Mouse (Mus musculus): Measurements from ENCODE around the gene Cope. TPM values are rescaled to one million over a fixed set of nuclear protein-coding genes. Genes with fewer than 3 reads are reported as not detected.

Gene Cope
- polyA plus RNA-seq, 3 experiments from 2014 or later, result 303 to 304 (median 304) TPM

- ATAC-seq, result no peak
These were observed 49.0 kb downstream of the Cope start for GRCm38 (mm10) chr8:70351035-70351999.

GRCm38 (mm10) chr8:70352000-70352384 is 49.7 kb downstream of the Cope start:
- ATAC-seq, result no peak

GRCm38 (mm10) chr8:70352657-70353151 is 50.4 kb downstream of the Cope start:
- peak; percentile 41 for ATAC-seq

- ATAC-seq, result peak; percentile 84
These were observed 51.0 kb downstream of the Cope start, which contains the start of gene Upf1 for GRCm38 (mm10) chr8:70353194-70353817. Gene Upf1, minus strand, starts transcription at chr8:70353278.

- no peak for ATAC-seq
These were observed 51.7 kb downstream of the Cope start for GRCm38 (mm10) chr8:70354004-70354403.

GRCm38 (mm10) chr8:70356111-70356510 is 53.8 kb downstream of the Cope start:
- no peak for ATAC-seq

GRCm38 (mm10) chr8:70359411-70359810 is 57.1 kb downstream of the Cope start:
- ATAC-seq, result no peak

- no peak for ATAC-seq
These were observed 58.5 kb downstream of the Cope start for GRCm38 (mm10) chr8:70360769-70361168.

- ATAC-seq, result no peak
These were observed 59.2 kb downstream of the Cope start for GRCm38 (mm10) chr8:70361484-70362032.

Other genes with a start within 250 kb of the Cope start
- under 1 TPM in 2 of 3 experiments, not detected in 1; 0.59 to 0.94 TPM for gene Tm6sf2, start 229.6 kb upstream of the Cope start, polyA plus RNA-seq (2017; shearing (Covaris generic))
- not detected for gene Hapln4, start 219.1 kb upstream of the Cope start, polyA plus RNA-seq (2017; shearing (Covaris generic))
- not detected for gene Ncan, start 181.6 kb upstream of the Cope start, polyA plus RNA-seq (2017; shearing (Covaris generic))
- gene Nr2c2ap, start 171.2 kb upstream of the Cope start, polyA plus RNA-seq (2017; shearing (Covaris generic)), result 10 to 100 TPM; 37.8 to 49.3 (median 40.1) TPM
- 10 to 100 TPM; 36.6 to 71.1 (median 66.0) TPM for gene Rfxank, start 163.4 kb upstream of the Cope start, polyA plus RNA-seq (2017; shearing (Covaris generic))
- gene Borcs8, start 163.0 kb upstream of the Cope start, polyA plus RNA-seq (2017; shearing (Covaris generic)), result 10 to 100 TPM; 83.2 to 86.8 (median 86.6) TPM
- 1 to 10 TPM in 1 of 3 experiments, under 1 TPM in 2; 0.29 to 2.2 (median 0.36) TPM for gene Mef2b, start 162.8 kb upstream of the Cope start, polyA plus RNA-seq (2017; shearing (Covaris generic))
- gene Tmem161a, start 130.2 kb upstream of the Cope start, polyA plus RNA-seq (2017; shearing (Covaris generic)), result 10 to 100 TPM; 20.8 to 30.3 (median 23.3) TPM
- 10 to 100 TPM in 2 of 3 experiments, 1 to 10 TPM in 1; 5.1 to 15.7 (median 11.2) TPM for gene Slc25a42, start 90.2 kb upstream of the Cope start, polyA plus RNA-seq (2017; shearing (Covaris generic))
- 10 to 100 TPM; 12.6 to 23.3 (median 20.8) TPM for gene Sugp2, start 68.3 kb upstream of the Cope start, polyA plus RNA-seq (2017; shearing (Covaris generic))
- gene Armc6, start 68.1 kb upstream of the Cope start, polyA plus RNA-seq (2017; shearing (Covaris generic)), result 1 to 10 TPM; 6.0 to 9.0 (median 6.4) TPM
- gene Homer3, start 19.7 kb upstream of the Cope start, polyA plus RNA-seq (2017; shearing (Covaris generic)), result under 1 TPM in 2 of 3 experiments, not detected in 1; 0.39 to 0.81 TPM
- 10 to 100 TPM; 46.0 to 58.6 (median 51.4) TPM for gene Ddx49, start within 50 bp of the Cope start, polyA plus RNA-seq (2017; shearing (Covaris generic))
- not detected for gene Cers1, start 13.3 kb downstream of the Cope start, polyA plus RNA-seq (2017; shearing (Covaris generic))
- gene Gdf1, start 27.3 kb downstream of the Cope start, polyA plus RNA-seq (2017; shearing (Covaris generic)), result under 1 TPM in 2 of 3 experiments, not detected in 1; 0.41 to 0.55 TPM
- 10 to 100 TPM; 13.6 to 17.4 (median 14.2) TPM for gene Upf1, start 50.8 kb downstream of the Cope start, polyA plus RNA-seq (2017; shearing (Covaris generic))
- gene Comp, start 71.0 kb downstream of the Cope start, polyA plus RNA-seq (2017; shearing (Covaris generic)), result under 1 TPM in 2 of 3 experiments, not detected in 1; 0.24 to 0.40 TPM
- 1 to 10 TPM; 5.0 to 8.7 (median 7.2) TPM for gene Crtc1, start 137.1 kb downstream of the Cope start, polyA plus RNA-seq (2017; shearing (Covaris generic))
- gene Klhl26, start 174.4 kb downstream of the Cope start, polyA plus RNA-seq (2017; shearing (Covaris generic)), result 10 to 100 TPM in 1 of 3 experiments, 1 to 10 TPM in 2; 6.5 to 10.4 (median 8.8) TPM
- under 1 TPM in 1 of 3 experiments, not detected in 2; 0.47 TPM for gene Tmem59l, start 184.8 kb downstream of the Cope start, polyA plus RNA-seq (2017; shearing (Covaris generic))
- gene Crlf1, start 190.6 kb downstream of the Cope start, polyA plus RNA-seq (2017; shearing (Covaris generic)), result not detected
- 10 to 100 TPM; 67.7 to 85.1 (median 84.4) TPM for gene Rex1bd, start 204.2 kb downstream of the Cope start, polyA plus RNA-seq (2017; shearing (Covaris generic))
- gene Uba52, start 208.3 kb downstream of the Cope start, polyA plus RNA-seq (2017; shearing (Covaris generic)), result 1,000 to 10,000 TPM; 2,608 to 4,221 (median 3,776) TPM
- gene Fkbp8, start 225.2 kb downstream of the Cope start, polyA plus RNA-seq (2017; shearing (Covaris generic)), result 100 to 1,000 TPM; 133 to 156 (median 138) TPM
- gene Kxd1, start 225.4 kb downstream of the Cope start, polyA plus RNA-seq (2017; shearing (Covaris generic)), result 100 to 1,000 TPM; 138 to 187 (median 180) TPM
- 10 to 100 TPM; 30.5 to 37.0 (median 35.6) TPM for gene Ell, start 236.9 kb downstream of the Cope start, polyA plus RNA-seq (2017; shearing (Covaris generic))